Mouse (Mus musculus) regulatory T cell (primary cell): ENCODE measurements around the gene Hrct1.

Experiments
- in situ Hi-C: fragments of 300-600 bp; cut with MboI, MseI; formaldehyde crosslinking; loops from one replicate; pipeline ENCODE4 v1.15.1; 2025; ENCODE audit warnings: high pct_unique_total_duplicates

The Hrct1 gene

GRCm38 (mm10) chr4:43726995-43727394 is at the start of gene Hrct1:
TSS of gene Hrct1 (plus strand) at chr4:43727188.
- in situ Hi-C loops: no loop called here

GRCm38 (mm10) chr4:43678541-43678940 is 48.4 kb upstream of the Hrct1 start:
- in situ Hi-C loops: no loop called here

GRCm38 (mm10) chr4:43679416-43680043 is 47.5 kb upstream of the Hrct1 start:
- in situ Hi-C loops: no loop called here

GRCm38 (mm10) chr4:43690021-43690420 is 37.0 kb upstream of the Hrct1 start:
- in situ Hi-C loops: no loop called here

- in situ Hi-C loops: no loop called here
These were observed 36.0 kb upstream of the Hrct1 start for GRCm38 (mm10) chr4:43691026-43691425.

- in situ Hi-C loops: no loop called here
These were observed 33.2 kb upstream of the Hrct1 start for GRCm38 (mm10) chr4:43693806-43694241.

- in situ Hi-C loops: no loop called here
These were observed 32.3 kb upstream of the Hrct1 start for GRCm38 (mm10) chr4:43694439-43695248.

- in situ Hi-C loops: no loop called here
These were observed 31.7 kb upstream of the Hrct1 start for GRCm38 (mm10) chr4:43695249-43695671.

- in situ Hi-C loops: no loop called here
These were observed 30.4 kb upstream of the Hrct1 start for GRCm38 (mm10) chr4:43696561-43696960.

GRCm38 (mm10) chr4:43700707-43701106 is 26.3 kb upstream of the Hrct1 start, which contains the start of gene Olfr70:
TSS of gene Olfr70 (minus strand) at chr4:43700807.
- in situ Hi-C loops: no loop called here

GRCm38 (mm10) chr4:43703439-43703838 is 23.5 kb upstream of the Hrct1 start:
- in situ Hi-C loops: no loop called here

- in situ Hi-C loops: no loop called here
These were observed 23.1 kb upstream of the Hrct1 start for GRCm38 (mm10) chr4:43703851-43704250.

- in situ Hi-C loops: no loop called here
These were observed 21.0 kb upstream of the Hrct1 start for GRCm38 (mm10) chr4:43705991-43706390.

- in situ Hi-C loops: no loop called here
These were observed 17.1 kb upstream of the Hrct1 start, which contains the start of gene Olfr71 for GRCm38 (mm10) chr4:43709869-43710268. TSS of gene Olfr71 (minus strand) at chr4:43710255.

GRCm38 (mm10) chr4:43711821-43712220 is 15.2 kb upstream of the Hrct1 start:
- in situ Hi-C loops: no loop called here

GRCm38 (mm10) chr4:43713652-43714219 is 13.3 kb upstream of the Hrct1 start:
- in situ Hi-C loops: no loop called here

- in situ Hi-C loops: no loop called here
These were observed 6.3 kb upstream of the Hrct1 start for GRCm38 (mm10) chr4:43720491-43721228.

- in situ Hi-C loops: no loop called here
These were observed 4.8 kb upstream of the Hrct1 start for GRCm38 (mm10) chr4:43722191-43722590.

- in situ Hi-C loops: no loop called here
These were observed 2.2 kb upstream of the Hrct1 start for GRCm38 (mm10) chr4:43724764-43725163.

GRCm38 (mm10) chr4:43726228-43726993 is 577 bp upstream of the Hrct1 start:
- in situ Hi-C loops: no loop called here
